Mouse (Mus musculus) heart, adult 2 months (tissue): Measurements from ENCODE around the gene Cttnbp2. TPM values are rescaled to one million over a fixed set of nuclear protein-coding genes. Genes with fewer than 3 reads are reported as not detected.

ENCODE experiments used
- DNase-seq, 2 experiments: peaks; one replicate each; pipeline ENCODE4 v3.0.0; 2021
- H3K27ac ChIP-seq: fragments of 200-600 bp; 2 replicates; pipeline ENCODE4 v1.8.1; 2022
- H3K27me3 ChIP-seq: fragments of 200-500 bp; 2 replicates; pipeline ENCODE4 v1.6.1; 2012; ENCODE audit warnings: mild to moderate bottlenecking, low read length, inconsistent platforms, mixed read lengths; ENCODE audit not compliant: control insufficient read depth, insufficient read depth
- H3K36me3 ChIP-seq: fragments of 200-500 bp; 2 replicates; pipeline ENCODE4 v1.6.1; 2012; ENCODE audit warnings: low read length, inconsistent platforms; ENCODE audit not compliant: control insufficient read depth, insufficient read depth
- H3K4me1 ChIP-seq: fragments of 200-500 bp; 2 replicates; pipeline ENCODE4 v1.6.1; 2011; ENCODE audit warnings: low read length; ENCODE audit not compliant: control insufficient read depth, insufficient read depth
- H3K4me3 ChIP-seq: fragments of 200-600 bp; 2 replicates; pipeline ENCODE4 v1.8.1; 2022
- H3K79me2 ChIP-seq: fragments of 200-500 bp; replicated peaks from 2 replicates; pipeline ENCODE4 v1.6.1; 2012; ENCODE audit warnings: mild to moderate bottlenecking, inconsistent platforms, low read length, moderate library complexity, mixed read lengths; ENCODE audit not compliant: control insufficient read depth, insufficient read depth
- H3K9ac ChIP-seq: fragments of 200-500 bp; 2 replicates; pipeline ENCODE4 v1.6.1; 2012; ENCODE audit warnings: low read depth, mild to moderate bottlenecking, control low read depth, inconsistent platforms, low read length, mixed read lengths
- CTCF ChIP-seq: fragments of 200-600 bp; IDR thresholded peaks from 2 replicates; pipeline ENCODE4 v1.8.1; 2022; ENCODE audit warnings: antibody characterized with exemption, mild to moderate bottlenecking, moderate library complexity
- EP300 ChIP-seq: fragments of 200-500 bp; IDR thresholded peaks from 2 replicates; pipeline ENCODE4 v1.6.1; 2011; ENCODE audit warnings: low read depth, low read length, control low read depth; ENCODE audit not compliant: insufficient read depth
- POLR2A ChIP-seq: fragments of 200-500 bp; IDR thresholded peaks from 2 replicates; pipeline ENCODE4 v1.6.1; 2011; ENCODE audit warnings: mild to moderate bottlenecking, low read depth, low read length, control low read depth; ENCODE audit not compliant: insufficient read depth
- WGBS: fragments of 180-500 bp; shearing (Covaris S2); methylation state at CpG from one replicate; pipeline ENCODE4 v1.1.7; 2018; 5-methylcytosine and 5-hydroxymethylcytosine counted together
- intact Hi-C: fragments of 180-260 bp; cut with DNase I; formaldehyde crosslinking; loops from one replicate; pipeline ENCODE4 v1.15.1; 2025
- polyA plus RNA-seq: library from polyadenylated mRNA; depleted of rRNA; stranded (reverse); fragments of >200 nt; gene quantifications from 2 replicates; pipeline ENCODE4 v1.2.3, GENCODE M21; 2012
- total RNA-seq, 2 experiments: library from RNA; stranded (reverse); gene quantifications; 2 replicates each; pipeline ENCODE4 v1.2.3; 2021

Cttnbp2 gene
- total and polyA plus RNA-seq, 3 experiments, result 0.66 to 2.3 (median 1.3) TPM

GRCm38 (mm10) chr6:18372447-18373228 is 142.0 kb downstream of the Cttnbp2 start:
- TF ChIP-seq CTCF (peak; percentile 85), EP300 (no peak)
- H3K79me2 ChIP-seq, result no peaks in the 10 kb centered on the region
- H3K27ac ChIP-seq, result no peak overlapping the region
- H3K4me3 ChIP-seq, result no peak overlapping the region
- H3K27me3 ChIP-seq, result no peaks in the 10 kb centered on the region
- peak; percentile 39 to 47 for DNase-seq
- no peak overlapping the region for H3K9ac ChIP-seq
- intact Hi-C loops, result loop anchor here (1.0 kb wide), 1 partner anchor 286 kb away; no protein-coding TSS in a partner anchor
- WGBS, result 20% methylated on average over 7 of the region's 7 CpGs
- no peaks in the 10 kb centered on the region for H3K36me3 ChIP-seq
- no peaks in the 10 kb centered on the region for H3K4me1 ChIP-seq

GRCm38 (mm10) chr6:18369723-18370122 is 144.9 kb downstream of the Cttnbp2 start:
- intact Hi-C loops, result no loop called here

GRCm38 (mm10) chr6:18369054-18369453 is 145.6 kb downstream of the Cttnbp2 start:
- WGBS, result 87% methylated on average over 3 of the region's 3 CpGs
- H3K27me3 ChIP-seq, result no peaks in the 10 kb centered on the region
- no peak overlapping the region for H3K9ac ChIP-seq
- H3K79me2 ChIP-seq, result no peaks in the 10 kb centered on the region
- DNase-seq, result no peak
- no peak for TF ChIP-seq POLR2A
- no peak for TF ChIP-seq EP300
- TF ChIP-seq CTCF, result no peak
- no peak overlapping the region for H3K27ac ChIP-seq
- H3K4me1 ChIP-seq, result no peaks in the 10 kb centered on the region
- intact Hi-C loops, result no loop called here
- H3K36me3 ChIP-seq, result no peaks in the 10 kb centered on the region
- H3K4me3 ChIP-seq, result no peak overlapping the region

More at GRCm38 (mm10) chr6:18369723-18370122, 144.9 kb downstream of the Cttnbp2 start:
- H3K9ac ChIP-seq, result no peak overlapping the region
- no peak for DNase-seq
- 86% methylated on average over 4 of the region's 4 CpGs for WGBS
- no peaks in the 10 kb centered on the region for H3K27me3 ChIP-seq
- no peak overlapping the region for H3K4me3 ChIP-seq
- H3K36me3 ChIP-seq, result no peaks in the 10 kb centered on the region
- H3K79me2 ChIP-seq, result no peaks in the 10 kb centered on the region
- no peaks in the 10 kb centered on the region for H3K4me1 ChIP-seq
- H3K27ac ChIP-seq, result no peak overlapping the region
- TF ChIP-seq POLR2A, result no peak
- TF ChIP-seq CTCF, result no peak
- TF ChIP-seq EP300, result no peak

- H3K27me3 ChIP-seq, result no peaks in the 10 kb centered on the region
- H3K9ac ChIP-seq, result no peak overlapping the region
- intact Hi-C loops, result no loop called here
- no peak overlapping the region for H3K4me3 ChIP-seq
- no peak for DNase-seq
- H3K4me1 ChIP-seq, result no peaks in the 10 kb centered on the region
- WGBS, result 49% methylated on average over 5 of the region's 5 CpGs
- H3K79me2 ChIP-seq, result no peaks in the 10 kb centered on the region
- H3K27ac ChIP-seq, result no peak overlapping the region
- TF ChIP-seq CTCF (no peak), EP300 (no peak), POLR2A (no peak)
- H3K36me3 ChIP-seq, result no peaks in the 10 kb centered on the region
These were observed 152.4 kb downstream of the Cttnbp2 start for GRCm38 (mm10) chr6:18362232-18362631.

GRCm38 (mm10) chr6:18360955-18361354 is 153.7 kb downstream of the Cttnbp2 start:
- H3K79me2 ChIP-seq, result no peaks in the 10 kb centered on the region
- intact Hi-C loops, result no loop called here
- H3K27me3 ChIP-seq, result no peaks in the 10 kb centered on the region
- no peak overlapping the region for H3K4me3 ChIP-seq
- no peak for DNase-seq
- H3K36me3 ChIP-seq, result no peaks in the 10 kb centered on the region
- no peak overlapping the region for H3K9ac ChIP-seq
- H3K4me1 ChIP-seq, result no peaks in the 10 kb centered on the region
- TF ChIP-seq CTCF (no peak), POLR2A (no peak), EP300 (no peak)
- no peak overlapping the region for H3K27ac ChIP-seq

GRCm38 (mm10) chr6:18360154-18360553 is 154.5 kb downstream of the Cttnbp2 start:
- no peak for DNase-seq
- Histone ChIP-seq H3K79me2 (no peaks in the 10 kb centered on the region), H3K36me3 (no peaks in the 10 kb centered on the region), H3K4me3 (no peak overlapping the region), H3K4me1 (no peaks in the 10 kb centered on the region), H3K27me3 (no peaks in the 10 kb centered on the region), H3K9ac (no peak overlapping the region), H3K27ac (no peak overlapping the region)
- WGBS, result 58% methylated on average over 1 of the region's 1 CpGs
- TF ChIP-seq POLR2A, result no peak
- no peak for TF ChIP-seq EP300
- TF ChIP-seq CTCF, result no peak
- intact Hi-C loops, result no loop called here
